Mouse (Mus musculus): Measurements from ENCODE around the gene Gm11554.

DNA sequence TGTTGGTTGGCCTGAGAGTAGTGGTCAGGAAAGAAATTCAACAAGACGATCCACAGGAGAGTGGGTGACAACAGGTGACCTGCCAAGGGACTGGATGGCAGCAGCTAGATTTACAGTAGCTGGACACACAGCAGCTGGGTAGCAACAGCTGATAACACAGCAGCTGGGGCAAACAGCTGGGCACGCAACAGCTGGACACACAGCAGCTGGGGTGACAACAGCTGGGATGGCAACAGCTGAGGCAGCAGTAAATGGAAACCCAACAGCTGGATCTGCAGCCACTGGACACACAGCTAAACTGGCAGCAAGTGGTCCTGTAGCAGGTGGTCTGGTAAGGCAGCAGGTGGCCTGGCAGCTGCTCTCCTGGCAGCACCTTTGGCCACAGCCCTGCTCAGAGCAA lies 42.5 kb upstream of the Gm11554 start:
- no peak for TF ChIP-seq CTCF (IDR thresholded peaks at IDR 0.05; ENCODE audit: low read depth, low read length)
- TF ChIP-seq POLR2A (IDR thresholded peaks at IDR 0.05; ENCODE audit: borderline replicate concordance, low read depth, low read length), result no peak

Measured in bone marrow macrophage, adult 2 months (primary cell).